Mouse (Mus musculus): ENCODE measurements around the gene Gm6993. TPM values are rescaled to one million over a fixed set of nuclear protein-coding genes. Genes with fewer than 3 reads are reported as not detected.

Gene Gm6993
- polyA plus RNA-seq, 1 experiment, result not detected

DNA sequence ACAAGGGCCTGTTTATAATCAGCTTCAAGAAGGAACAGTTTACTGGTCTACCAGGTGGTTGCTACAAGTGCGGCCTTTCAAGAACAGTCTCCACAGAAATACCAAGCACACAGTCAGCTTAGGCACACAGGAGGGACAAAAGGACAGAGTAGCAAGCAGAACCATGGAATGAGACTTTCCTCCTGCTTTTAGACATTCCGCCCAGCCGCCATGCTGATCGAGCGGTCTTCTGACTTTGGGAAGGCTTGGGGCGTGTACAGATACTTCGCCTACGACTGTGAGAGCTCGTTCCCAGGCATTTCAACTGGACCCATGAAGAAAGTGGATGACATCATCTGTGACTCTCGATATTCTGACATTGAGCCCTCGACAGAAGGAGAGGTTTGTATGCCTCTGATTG lies 37.7 kb downstream of the Gm6993 start:
- Histone ChIP-seq H3K4me3 (replicated peaks) (no peak overlapping the region), H3K36me3 (replicated peaks; ENCODE audit: low read length) (no peaks in the 10 kb centered on the region), H3K9me3 (peaks cover 13% of the 10 kb centered on the region), H3K4me1 (no peaks in the 10 kb centered on the region), H3K27me3 (replicated peaks) (peaks cover 7% of the 10 kb centered on the region)
- TF ChIP-seq FLI1 (IDR thresholded peaks at IDR 0.05; ENCODE audit: low read length), result no peak
- no peak for TF ChIP-seq GATA1 (IDR thresholded peaks at IDR 0.05; ENCODE audit: borderline replicate concordance, low read length)

- TF ChIP-seq GATA1 (IDR thresholded peaks at IDR 0.05; ENCODE audit: borderline replicate concordance, low read length), result no peak
- no peak for TF ChIP-seq FLI1 (IDR thresholded peaks at IDR 0.05; ENCODE audit: low read length)
- Histone ChIP-seq H3K4me1 (no peaks in the 10 kb centered on the region), H3K27me3 (replicated peaks) (peaks cover 5% of the 10 kb centered on the region), H3K36me3 (replicated peaks; ENCODE audit: low read length) (no peaks in the 10 kb centered on the region), H3K4me3 (replicated peaks) (no peak overlapping the region), H3K9me3 (peaks cover 2% of the 10 kb centered on the region; the same call in 1 of the 2 replicates)
These were observed 39.7 kb downstream of the Gm6993 start for GRCm38 (mm10) chr12:31280318-31280717.

- H3K9me3 ChIP-seq, result no peaks in the 10 kb centered on the region; the same call in 1 of the 2 replicates
- peaks cover 4% of the 10 kb centered on the region for H3K27me3 ChIP-seq (replicated peaks)
- H3K36me3 ChIP-seq (replicated peaks; ENCODE audit: low read length), result no peaks in the 10 kb centered on the region
- TF ChIP-seq GATA1 (IDR thresholded peaks at IDR 0.05; ENCODE audit: borderline replicate concordance, low read length), result no peak
- no peak for TF ChIP-seq FLI1 (IDR thresholded peaks at IDR 0.05; ENCODE audit: low read length)
- H3K4me1 ChIP-seq, result no peaks in the 10 kb centered on the region
- no peak overlapping the region for H3K4me3 ChIP-seq (replicated peaks)
These were observed 40.6 kb downstream of the Gm6993 start for GRCm38 (mm10) chr12:31281100-31281591.

DNA sequence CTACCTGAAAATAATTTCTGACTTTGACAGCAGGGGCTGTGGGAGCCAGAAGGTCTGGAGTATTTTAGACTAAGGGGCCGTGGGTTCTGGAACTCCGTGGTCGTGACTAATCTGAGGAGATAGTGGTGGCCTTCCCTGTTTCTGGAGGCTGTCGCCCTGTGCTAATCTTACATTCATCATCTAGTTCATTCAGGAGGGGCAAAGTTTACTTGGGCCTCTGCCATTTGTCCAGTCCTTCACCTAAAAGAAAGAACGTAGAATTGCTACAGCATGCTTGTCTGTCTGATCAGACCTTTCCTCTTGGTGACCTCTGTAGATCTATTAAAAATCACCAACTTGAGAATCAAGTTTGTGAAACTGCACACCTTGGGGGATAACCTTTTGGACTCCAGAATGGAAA lies 41.7 kb downstream of the Gm6993 start:
- H3K36me3 ChIP-seq (replicated peaks; ENCODE audit: low read length), result no peaks in the 10 kb centered on the region

DNA sequence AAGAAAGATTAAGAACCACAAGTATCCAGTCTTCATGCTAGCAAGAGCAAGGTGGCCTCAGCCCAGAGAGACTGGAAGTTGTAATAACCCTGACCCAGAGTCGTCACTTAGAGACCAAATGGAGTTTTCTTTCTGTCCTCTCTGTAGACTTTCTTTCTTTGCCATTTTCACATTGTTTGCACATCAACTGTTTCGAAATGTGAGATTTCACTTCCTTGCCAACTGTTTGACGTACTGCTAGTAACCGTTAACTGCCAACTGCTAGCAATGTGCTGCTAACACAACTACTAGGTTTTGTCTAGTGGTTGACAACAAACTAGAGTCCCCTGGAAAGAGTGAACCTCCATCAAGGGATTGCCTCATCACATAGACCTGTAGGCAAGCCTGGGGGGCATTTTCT lies 42.6 kb downstream of the Gm6993 start:
- TF ChIP-seq FLI1 (IDR thresholded peaks at IDR 0.05; ENCODE audit: low read length) (no peak), GATA1 (IDR thresholded peaks at IDR 0.05; ENCODE audit: borderline replicate concordance, low read length) (no peak)
- H3K27me3 ChIP-seq (replicated peaks), result peaks cover 3% of the 10 kb centered on the region
- no peaks in the 10 kb centered on the region for H3K4me1 ChIP-seq
- no peaks in the 10 kb centered on the region for H3K36me3 ChIP-seq (replicated peaks; ENCODE audit: low read length)
- no peaks in the 10 kb centered on the region for H3K9me3 ChIP-seq
- no peak overlapping the region for H3K4me3 ChIP-seq (replicated peaks)

More for the DNA sequence above, 41.7 kb downstream of the Gm6993 start:
- Histone ChIP-seq H3K4me1 (no peaks in the 10 kb centered on the region), H3K9me3 (no peaks in the 10 kb centered on the region), H3K4me3 (replicated peaks) (no peak overlapping the region), H3K27me3 (replicated peaks) (peaks cover 2% of the 10 kb centered on the region)
- TF ChIP-seq GATA1 (IDR thresholded peaks at IDR 0.05; ENCODE audit: borderline replicate concordance, low read length) (no peak), FLI1 (IDR thresholded peaks at IDR 0.05; ENCODE audit: low read length) (no peak)

- Histone ChIP-seq H3K9me3 (no peaks in the 10 kb centered on the region), H3K4me3 (replicated peaks) (no peak overlapping the region), H3K36me3 (replicated peaks; ENCODE audit: low read length) (no peaks in the 10 kb centered on the region), H3K4me1 (no peaks in the 10 kb centered on the region), H3K27me3 (replicated peaks) (peaks cover 3% of the 10 kb centered on the region)
- TF ChIP-seq FLI1 (IDR thresholded peaks at IDR 0.05; ENCODE audit: low read length) (no peak), GATA1 (IDR thresholded peaks at IDR 0.05; ENCODE audit: borderline replicate concordance, low read length) (no peak)
These were observed 43.1 kb downstream of the Gm6993 start for GRCm38 (mm10) chr12:31283617-31284136.

GRCm38 (mm10) chr12:31289046-31289445 lies 48.5 kb downstream of the Gm6993 start:
- no peak for TF ChIP-seq FLI1 (IDR thresholded peaks at IDR 0.05; ENCODE audit: low read length)
- TF ChIP-seq GATA1 (IDR thresholded peaks at IDR 0.05; ENCODE audit: borderline replicate concordance, low read length), result no peak
- H3K4me1 ChIP-seq, result no peaks in the 10 kb centered on the region
- no peaks in the 10 kb centered on the region for H3K36me3 ChIP-seq (replicated peaks; ENCODE audit: low read length)
- no peaks in the 10 kb centered on the region for H3K9me3 ChIP-seq
- peaks cover 3% of the 10 kb centered on the region for H3K27me3 ChIP-seq (replicated peaks)
- H3K4me3 ChIP-seq (replicated peaks), result no peak overlapping the region

Other genes with a start within 250 kb of the Gm6993 start
- 0.66 TPM in 1 of 2 replicates, not detected in the other for gene Fam110c, start 166.9 kb upstream of the Gm6993 start, polyA plus RNA-seq (2012; ENCODE audit: insufficient read depth, low replicate concordance)
- gene Lamb1, start 24.5 kb downstream of the Gm6993 start, polyA plus RNA-seq (2012; ENCODE audit: insufficient read depth, low replicate concordance), result not detected in 2 replicates
- 2.8 TPM in 1 of 2 replicates, not detected in the other for gene Dld, start 110.7 kb downstream of the Gm6993 start, polyA plus RNA-seq (2012; ENCODE audit: insufficient read depth, low replicate concordance)
- not detected in 2 replicates for gene Slc26a3, start 150.1 kb downstream of the Gm6993 start, polyA plus RNA-seq (2012; ENCODE audit: insufficient read depth, low replicate concordance)

Data from megakaryocyte, embryonic 14.5 days (primary cell).